13 mouse cellular contexts compared by ENCODE assay signal in genomic region chr1:171039135-171039534, GRCm38 (mm10). TPM values are rescaled to one million over a fixed set of nuclear protein-coding genes. Genes with fewer than 3 reads are reported as not detected.
A peak's percentile ranks its signal among the peaks of the same experiment; 100 is the strongest.
DNase-seq lines count a peak whose midpoint lies in the region; ATAC-seq and TF ChIP-seq lines count a peak whose summit lies in the region.
"Had no signal": no experiment of that assay in that cellular context is flagged by ENCODE, and none has a peak within 500 bp of the region (broad histone marks: within the 10 kb centered on the region; RNA-seq: fewer than 3 reads in every experiment).

No protein-coding gene starts in this region.

- no peak overlapping the region for H3K27ac ChIP-seq in liver, embryonic 14.5 days
- no peak overlapping the region for H3K27ac ChIP-seq in liver, postnatal 0 days (ENCODE audit: low read depth)
- H3K27ac ChIP-seq in hindbrain, postnatal 0 days = no peak overlapping the region
- H3K27ac ChIP-seq in heart, embryonic 10.5 days = no peak overlapping the region
- H3K27ac ChIP-seq in kidney, embryonic 14.5 days (ENCODE audit: low read depth, low read length) = no peak overlapping the region
- H3K27ac ChIP-seq: heart, embryonic 13.5 days; kidney, postnatal 0 days; liver, embryonic 15.5 days had no signal

- DNase-seq in liver, embryonic 14.5 days (ENCODE audit: low read depth in 3 of 3, low spot score in 3 of 3) = no peak
- no peak for DNase-seq in liver, postnatal 0 days
- peak; percentile 80 for DNase-seq in NIH3T3 (ENCODE audit: low read depth)
- no peak for DNase-seq in hindbrain, postnatal 0 days (ENCODE audit: low spot score)
- DNase-seq in heart, embryonic 10.5 days (ENCODE audit: low spot score) = no peak
- DNase-seq in cerebellum, adult 11-12 months = no peak

- no peaks in the 10 kb centered on the region for H3K27me3 ChIP-seq in liver, embryonic 14.5 days (ENCODE audit: control insufficient read depth, insufficient read depth, low read length)
- H3K27me3 ChIP-seq in liver, postnatal 0 days (ENCODE audit: insufficient read depth, low read length) = no peaks in the 10 kb centered on the region; the same call in 1 of the 2 replicates
- H3K27me3 ChIP-seq in E14TG2a.4 (ENCODE audit: insufficient read depth, low read length) = no peaks in the 10 kb centered on the region
- H3K27me3 ChIP-seq in hindbrain, postnatal 0 days (ENCODE audit: insufficient read depth, low read length) = no peaks in the 10 kb centered on the region
- H3K27me3 ChIP-seq in heart, embryonic 10.5 days (ENCODE audit: insufficient read depth, poor library complexity, severe bottlenecking) = peaks cover 9% of the 10 kb centered on the region
- peaks cover 6% of the 10 kb centered on the region; the same call in 1 of the 2 replicates for H3K27me3 ChIP-seq in kidney, embryonic 14.5 days (ENCODE audit: control insufficient read depth, insufficient read depth, low read length)

- no peak overlapping the region for H3K9ac ChIP-seq in liver, embryonic 14.5 days (replicated peaks)
- no peak overlapping the region for H3K9ac ChIP-seq in liver, postnatal 0 days (replicated peaks)
- H3K9ac ChIP-seq in hindbrain, postnatal 0 days (replicated peaks; ENCODE audit: low read length) = no peak overlapping the region
- H3K9ac ChIP-seq in kidney, embryonic 14.5 days (ENCODE audit: low read depth, low read length) = no peak overlapping the region
- H3K9ac ChIP-seq: heart, embryonic 13.5 days; liver, embryonic 15.5 days had no signal

- no peaks in the 10 kb centered on the region for H3K36me3 ChIP-seq in liver, embryonic 14.5 days (replicated peaks; ENCODE audit: control insufficient read depth, insufficient read depth, low read depth)
- H3K36me3 ChIP-seq in liver, postnatal 0 days (replicated peaks; ENCODE audit: insufficient read depth, low read length) = no peaks in the 10 kb centered on the region
- no peaks in the 10 kb centered on the region for H3K36me3 ChIP-seq in E14TG2a.4 (ENCODE audit: insufficient read depth, low read length)
- H3K36me3 ChIP-seq in hindbrain, postnatal 0 days (ENCODE audit: insufficient read depth, low read length) = no peaks in the 10 kb centered on the region
- no peaks in the 10 kb centered on the region for H3K36me3 ChIP-seq in heart, embryonic 10.5 days
- no peaks in the 10 kb centered on the region for H3K36me3 ChIP-seq in kidney, embryonic 14.5 days (ENCODE audit: control insufficient read depth, insufficient read depth, low read length)
- H3K36me3 ChIP-seq: heart, embryonic 13.5 days; liver, embryonic 15.5 days had no signal

- no peaks in the 10 kb centered on the region for H3K9me3 ChIP-seq in liver, embryonic 14.5 days (ENCODE audit: control insufficient read depth, low read length)
- no peaks in the 10 kb centered on the region for H3K9me3 ChIP-seq in liver, postnatal 0 days (ENCODE audit: low read length)
- peaks cover 7% of the 10 kb centered on the region for H3K9me3 ChIP-seq in E14TG2a.4 (ENCODE audit: low read length)
- H3K9me3 ChIP-seq in hindbrain, postnatal 0 days (ENCODE audit: low read length) = no peaks in the 10 kb centered on the region
- no peaks in the 10 kb centered on the region for H3K9me3 ChIP-seq in heart, embryonic 10.5 days
- no peaks in the 10 kb centered on the region for H3K9me3 ChIP-seq in kidney, embryonic 14.5 days (ENCODE audit: control insufficient read depth, low read length)
- H3K9me3 ChIP-seq: heart, embryonic 13.5 days; liver, embryonic 15.5 days had no signal

- H3K4me1 ChIP-seq in liver, embryonic 14.5 days (replicated peaks; ENCODE audit: control insufficient read depth in 2 of 2, insufficient read depth in 2 of 2, low read length in 1 of 2) = peaks cover 10 to 18% of the 10 kb centered on the region in 2 experiments; a peak in 3 of 4 replicates
- H3K4me1 ChIP-seq in liver, postnatal 0 days (ENCODE audit: insufficient read depth) = peaks cover 7% of the 10 kb centered on the region
- H3K4me1 ChIP-seq in E14TG2a.4 (replicated peaks; ENCODE audit: low read depth, low read length) = peaks cover 12% of the 10 kb centered on the region
- H3K4me1 ChIP-seq in hindbrain, postnatal 0 days (ENCODE audit: insufficient read depth, low read length) = no peaks in the 10 kb centered on the region
- no peaks in the 10 kb centered on the region; the same call in 1 of the 2 replicates for H3K4me1 ChIP-seq in heart, embryonic 10.5 days
- no peaks in the 10 kb centered on the region for H3K4me1 ChIP-seq in kidney, embryonic 14.5 days (ENCODE audit: control insufficient read depth, insufficient read depth, low read length)

- H3K4me3 ChIP-seq in liver, embryonic 14.5 days (ENCODE audit: insufficient read depth in 1 of 2, low read depth in 2 of 2, low read length in 2 of 2) = no peak overlapping the region
- H3K4me3 ChIP-seq in liver, postnatal 0 days (ENCODE audit: low read depth, low read length) = no peak overlapping the region
- H3K4me3 ChIP-seq in E14TG2a.4 (replicated peaks; ENCODE audit: low read length) = peak overlapping the region; percentile 99
- no peak overlapping the region for H3K4me3 ChIP-seq in hindbrain, postnatal 0 days (ENCODE audit: low read length)
- H3K4me3 ChIP-seq in heart, embryonic 10.5 days = no peak overlapping the region
- H3K4me3 ChIP-seq in kidney, embryonic 14.5 days (ENCODE audit: low read length) = no peak overlapping the region

- no peak for TF ChIP-seq EP300 in liver, embryonic 14.5 days (IDR thresholded peaks at IDR 0.05; ENCODE audit: low read depth)
- no peak for TF ChIP-seq EP300 in liver, postnatal 0 days (IDR thresholded peaks at IDR 0.05; ENCODE audit: low read depth)

- TF ChIP-seq CTCF in liver, embryonic 14.5 days (IDR thresholded peaks at IDR 0.05; ENCODE audit: low read depth) = no peak
- no peak for TF ChIP-seq CTCF in liver, postnatal 0 days (IDR thresholded peaks at IDR 0.05; ENCODE audit: low read depth)
- TF ChIP-seq CTCF in E14TG2a.4 (conservative IDR thresholded peaks at IDR 0.05; ENCODE audit: low read length) = 0 out of 2 replicates have a peak, but pooled peaks have one; percentile 24
- TF ChIP-seq CTCF in hindbrain, postnatal 0 days (IDR thresholded peaks at IDR 0.05; ENCODE audit: low read depth) = no peak

- 67% methylated on average over 6 of the region's 6 CpGs for WGBS in liver, embryonic 14.5 days (ENCODE audit: insufficient replicate concordance)
- WGBS in liver, postnatal 0 days (ENCODE audit: insufficient replicate concordance) = 79% methylated on average over 6 of the region's 6 CpGs
- 80% methylated on average over 6 of the region's 6 CpGs for WGBS in hindbrain, postnatal 0 days
- 67% methylated on average over 6 of the region's 6 CpGs for WGBS in heart, embryonic 10.5 days
- WGBS in kidney, embryonic 14.5 days = 80% methylated on average over 6 of the region's 6 CpGs

- no peak for ATAC-seq in liver, embryonic 14.5 days (ENCODE audit: insufficient read depth)
- ATAC-seq in liver, postnatal 0 days = no peak
- no peak for ATAC-seq in hindbrain, postnatal 0 days
- ATAC-seq in kidney, embryonic 14.5 days (ENCODE audit: low FRiP score, low TSS enrichment) = no peak

- peak overlapping the region; percentile 85 for H3K4me2 ChIP-seq in liver, embryonic 14.5 days (ENCODE audit: low read depth)
- no peak overlapping the region for H3K4me2 ChIP-seq in liver, postnatal 0 days (ENCODE audit: low read depth, low read length)
- H3K4me2 ChIP-seq in hindbrain, postnatal 0 days (ENCODE audit: low read depth, low read length) = peak overlapping the region; percentile 38
- H3K4me2 ChIP-seq in kidney, embryonic 14.5 days (replicated peaks; ENCODE audit: low read depth, low read length) = no peak overlapping the region

RNA-seq across cellular contexts. Expression of gene Fcgr4, which starts 20.4 kb away (rescaled TPM):
- polyA plus RNA-seq in liver, embryonic 14.5 days (2012; rRNA removed) = 1.9 and 2.6 TPM in 2 replicates
- polyA plus RNA-seq in liver, embryonic 14.5 days (2014; fragmentation: Nextera tagmentation; extraction: Ambion mirVana) = 1.7 and 2.0 TPM in 2 replicates
- polyA plus RNA-seq in liver, postnatal 0 days (2015; fragmentation: Nextera tagmentation; extraction: Ambion mirVana) = 9.4 and 9.7 TPM in 2 replicates
- total RNA-seq in hindbrain, postnatal 0 days (2014; rRNA removed) = 0.58 TPM in 1 of 2 replicates, not detected in the other
- 0.55 and 0.71 TPM in 2 replicates for polyA plus RNA-seq in hindbrain, postnatal 0 days (2015; fragmentation: Nextera tagmentation; extraction: Ambion mirVana)
- polyA plus RNA-seq in heart, embryonic 10.5 days (2016; fragmentation: Nextera tagmentation; extraction: Ambion mirVana) = 0.14 TPM in 1 of 2 replicates, not detected in the other
- polyA plus RNA-seq in kidney, embryonic 14.5 days (2014; fragmentation: Nextera tagmentation; extraction: Ambion mirVana) = 0.97 and 1.0 TPM in 2 replicates
- total RNA-seq: gastrocnemius, adult 8-10 months; left cerebral cortex, postnatal 25 days had no signal

RNA-seq across cellular contexts. Expression of gene Fcgr3, which starts 25.6 kb away (rescaled TPM):
- 12.7 and 14.6 TPM in 2 replicates for polyA plus RNA-seq in liver, embryonic 14.5 days (2012; rRNA removed)
- polyA plus RNA-seq in liver, embryonic 14.5 days (2014; fragmentation: Nextera tagmentation; extraction: Ambion mirVana) = 19.2 and 24.6 TPM in 2 replicates
- 40.3 and 41.8 TPM in 2 replicates for polyA plus RNA-seq in liver, postnatal 0 days (2015; fragmentation: Nextera tagmentation; extraction: Ambion mirVana)
- 15.2 and 15.9 TPM in 2 replicates for total RNA-seq in hindbrain, postnatal 0 days (2014; rRNA removed)
- polyA plus RNA-seq in hindbrain, postnatal 0 days (2015; fragmentation: Nextera tagmentation; extraction: Ambion mirVana) = 14.1 and 15.5 TPM in 2 replicates
- polyA plus RNA-seq in heart, embryonic 10.5 days (2016; fragmentation: Nextera tagmentation; extraction: Ambion mirVana) = 1.3 and 4.1 TPM in 2 replicates
- 7.0 and 7.9 TPM in 2 replicates for polyA plus RNA-seq in kidney, embryonic 14.5 days (2014; fragmentation: Nextera tagmentation; extraction: Ambion mirVana)

Comparison
In these comparisons a context has a peak if more than half of its experiments do, and no peak if none do; other contexts are left out.
1. H3K4me2 ChIP-seq: peak in liver, embryonic 14.5 days (single experiment) and hindbrain, postnatal 0 days (single experiment); none in liver, postnatal 0 days (single experiment) and kidney, embryonic 14.5 days (single experiment).